Mouse (Mus musculus): ENCODE measurements at regions not wholly inside any gene's neighbourhood (a gene's known extent, or its start where the extent isn't known, plus 50 kb on each side); places are given as distances from the start of the nearest gene placed in this dataset.
"Not testable (repeated sequence)": the region's sequence is repeated elsewhere in the genome, so short reads cannot be mapped to it uniquely, and the experiment has no call there.

DNA sequence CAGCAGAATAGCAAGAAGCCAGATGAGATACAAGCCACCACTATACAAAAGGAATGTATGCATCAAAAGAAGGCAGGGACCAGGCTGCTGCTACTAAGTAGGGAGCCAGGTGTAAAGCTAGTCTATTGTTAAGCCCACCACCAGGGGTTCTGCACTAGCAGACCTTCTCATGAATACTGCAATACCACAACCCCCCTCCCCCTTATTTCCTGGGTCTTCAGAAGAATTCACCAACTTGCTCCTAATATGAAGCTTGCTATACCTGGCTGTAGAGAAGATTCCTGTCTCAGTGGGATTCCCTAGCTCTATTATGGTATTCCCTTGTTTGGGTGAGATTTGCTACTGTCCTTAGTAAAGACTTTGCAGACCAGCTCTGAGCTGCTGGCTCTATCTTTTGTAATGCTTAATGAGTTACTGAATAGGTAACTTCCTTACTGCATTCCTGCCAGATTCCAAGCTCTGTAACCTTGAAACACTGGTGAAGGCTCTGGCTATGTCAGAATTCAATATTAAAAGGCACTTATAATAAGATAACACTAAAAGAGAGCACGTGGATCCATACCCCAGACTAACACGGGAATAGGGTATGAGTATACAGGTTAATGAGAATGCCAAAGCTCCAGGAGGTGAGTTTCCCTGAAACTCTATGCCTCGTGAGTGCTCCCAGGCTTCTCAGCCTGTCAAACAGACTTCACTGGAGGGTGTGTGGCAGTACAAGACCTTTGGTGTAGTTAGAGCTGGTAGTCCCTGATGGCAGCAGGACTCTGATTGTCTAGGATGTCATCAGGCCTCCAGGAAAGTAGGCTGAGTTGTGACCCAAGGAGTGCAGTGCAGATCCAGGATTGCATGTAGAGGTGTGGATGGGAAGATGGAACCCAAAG lies 455.5 kb downstream of the Plxdc2 start:
- H3K36me3 ChIP-seq (ENCODE audit: insufficient read depth); H3K4me2 ChIP-seq (ENCODE audit: low read depth); DNase-seq; H3K9me3 ChIP-seq (ENCODE audit: low read length); H3K9ac ChIP-seq; H3K4me3 ChIP-seq (ENCODE audit: low read depth, low read length); H3K4me1 ChIP-seq (ENCODE audit: insufficient read depth); ATAC-seq; H3K27ac ChIP-seq (ENCODE audit: low read depth, low read length); H3K27me3 ChIP-seq (ENCODE audit: insufficient read depth, low read length): not testable (repeated sequence)
- WGBS, result 49% methylated on average over 3 of the region's 3 CpGs

DNA sequence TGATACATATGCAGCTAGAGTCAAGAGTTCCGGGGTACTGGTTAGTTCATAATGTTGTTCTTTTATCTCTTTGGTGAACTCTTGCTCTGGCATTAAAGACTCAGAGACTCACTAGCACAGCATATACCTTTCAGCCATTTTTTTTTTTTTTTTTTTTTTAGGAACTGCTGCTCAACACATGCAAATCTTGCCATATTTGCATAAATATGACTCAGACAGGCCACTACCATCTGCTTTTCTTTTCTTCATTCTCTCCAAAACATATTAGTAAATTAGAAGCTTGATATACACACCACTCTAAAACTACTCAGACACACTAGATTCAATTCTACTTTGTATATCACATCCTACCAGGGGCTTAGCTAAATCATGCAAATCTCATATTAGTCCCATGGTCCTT lies 464.3 kb downstream of the Plxdc2 start:
- Histone ChIP-seq H3K27ac (ENCODE audit: low read depth, low read length) (no peak overlapping the region), H3K4me1 (ENCODE audit: insufficient read depth) (no peaks in the 10 kb centered on the region), H3K4me2 (ENCODE audit: low read depth) (no peak overlapping the region), H3K36me3 (ENCODE audit: insufficient read depth) (no peaks in the 10 kb centered on the region), H3K27me3 (ENCODE audit: insufficient read depth, low read length) (no peaks in the 10 kb centered on the region), H3K9ac (no peak overlapping the region), H3K4me3 (ENCODE audit: low read depth, low read length) (no peak overlapping the region), H3K9me3 (ENCODE audit: low read length) (no peaks in the 10 kb centered on the region)
- 88% methylated on average over 1 of the region's 1 CpGs for WGBS
- no peak for TF ChIP-seq CTCF (IDR thresholded peaks at IDR 0.05; ENCODE audit: low read depth)
- DNase-seq (no peak), ATAC-seq (peak; percentile 34; the same call in 1 of the 2 replicates)

DNA sequence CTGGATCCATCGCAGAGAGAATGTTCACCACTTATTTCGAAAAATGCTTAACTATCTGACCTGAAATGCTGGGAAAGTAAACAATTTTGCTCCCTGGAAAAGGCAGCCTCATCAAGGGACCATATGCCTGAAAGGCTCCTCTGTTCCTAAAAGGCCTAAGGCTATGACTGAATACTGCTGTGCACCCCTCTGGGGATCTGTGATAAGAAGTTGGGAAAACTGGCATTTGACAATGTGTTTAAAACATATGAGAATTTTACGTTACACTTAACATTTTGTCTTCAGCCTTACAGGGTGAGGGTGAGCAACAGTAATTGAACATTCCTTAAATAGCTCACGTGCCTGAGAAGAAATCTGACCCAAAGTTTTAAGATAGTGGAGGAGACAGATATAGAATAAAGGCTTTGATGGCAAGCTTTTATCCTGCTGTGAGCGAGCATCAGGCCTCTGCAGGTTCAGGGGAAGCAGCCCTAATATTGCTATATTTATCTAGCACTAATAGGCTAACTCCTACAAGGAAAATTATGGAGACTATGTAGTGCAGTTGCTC lies 468.7 kb downstream of the Plxdc2 start:
- Histone ChIP-seq H3K27me3 (ENCODE audit: insufficient read depth, low read length) (no peaks in the 10 kb centered on the region), H3K9me3 (ENCODE audit: low read length) (no peaks in the 10 kb centered on the region), H3K27ac (ENCODE audit: low read depth, low read length) (no peak overlapping the region), H3K4me3 (ENCODE audit: low read depth, low read length) (no peak overlapping the region), H3K36me3 (ENCODE audit: insufficient read depth) (no peaks in the 10 kb centered on the region), H3K9ac (no peak overlapping the region), H3K4me1 (ENCODE audit: insufficient read depth) (no peaks in the 10 kb centered on the region), H3K4me2 (ENCODE audit: low read depth) (no peak overlapping the region)
- ATAC-seq (no peak), DNase-seq (no peak)
- TF ChIP-seq CTCF (IDR thresholded peaks at IDR 0.05; ENCODE audit: low read depth), result no peak
- 52% methylated on average over 5 of the region's 5 CpGs for WGBS

DNA sequence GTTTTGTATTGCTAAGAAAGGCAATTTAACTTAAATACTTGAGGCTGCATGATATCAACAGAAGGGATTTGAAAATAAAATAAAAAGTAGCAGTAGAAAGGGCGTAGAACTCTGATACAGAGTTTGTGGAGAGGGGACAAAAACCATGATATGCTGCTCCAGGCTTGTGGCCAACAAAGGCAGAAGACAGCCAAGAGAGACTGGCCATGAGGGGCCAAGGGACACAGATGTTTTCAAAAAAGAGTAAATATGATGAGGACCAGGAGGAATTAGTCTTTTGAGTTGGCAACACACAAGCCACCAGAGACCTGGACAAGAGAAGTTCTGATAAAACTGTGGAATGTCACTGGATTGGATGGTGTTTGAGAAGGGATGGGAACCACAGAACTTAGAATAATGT lies 471.2 kb downstream of the Plxdc2 start:
- no peak for ATAC-seq
- Histone ChIP-seq H3K4me1 (ENCODE audit: insufficient read depth) (no peaks in the 10 kb centered on the region), H3K27me3 (ENCODE audit: insufficient read depth, low read length) (no peaks in the 10 kb centered on the region), H3K4me3 (ENCODE audit: low read depth, low read length) (no peak overlapping the region), H3K4me2 (ENCODE audit: low read depth) (no peak overlapping the region), H3K36me3 (ENCODE audit: insufficient read depth) (no peaks in the 10 kb centered on the region), H3K27ac (ENCODE audit: low read depth, low read length) (no peak overlapping the region), H3K9ac (no peak overlapping the region), H3K9me3 (ENCODE audit: low read length) (no peaks in the 10 kb centered on the region)
- WGBS, result 88% methylated on average over 1 of the region's 1 CpGs
- no peak for DNase-seq
- no peak for TF ChIP-seq CTCF (IDR thresholded peaks at IDR 0.05; ENCODE audit: low read depth)

DNA sequence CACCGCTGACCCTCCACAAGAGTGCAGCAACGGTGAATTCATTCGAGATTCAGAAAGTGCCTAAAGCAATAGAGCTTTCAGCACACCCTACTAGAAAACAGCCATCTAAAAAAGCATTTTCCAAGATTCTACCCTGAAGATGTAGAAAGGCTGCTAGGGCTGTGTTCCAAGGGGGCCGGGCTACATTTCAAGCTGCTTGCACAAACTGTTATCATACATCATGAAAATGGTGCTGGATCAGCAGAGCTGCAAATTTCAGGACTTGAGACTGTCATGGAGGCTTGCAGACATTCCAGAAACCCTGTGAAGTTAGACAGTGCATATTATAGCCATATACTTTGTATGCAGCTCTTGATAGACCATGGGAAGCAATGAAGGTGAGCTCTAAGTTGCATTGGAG lies 479.9 kb downstream of the Plxdc2 start:
- DNase-seq, result peak; percentile 26
- TF ChIP-seq CTCF (IDR thresholded peaks at IDR 0.05; ENCODE audit: low read depth), result no peak
- WGBS, result 82% methylated on average over 4 of the region's 4 CpGs

DNA sequence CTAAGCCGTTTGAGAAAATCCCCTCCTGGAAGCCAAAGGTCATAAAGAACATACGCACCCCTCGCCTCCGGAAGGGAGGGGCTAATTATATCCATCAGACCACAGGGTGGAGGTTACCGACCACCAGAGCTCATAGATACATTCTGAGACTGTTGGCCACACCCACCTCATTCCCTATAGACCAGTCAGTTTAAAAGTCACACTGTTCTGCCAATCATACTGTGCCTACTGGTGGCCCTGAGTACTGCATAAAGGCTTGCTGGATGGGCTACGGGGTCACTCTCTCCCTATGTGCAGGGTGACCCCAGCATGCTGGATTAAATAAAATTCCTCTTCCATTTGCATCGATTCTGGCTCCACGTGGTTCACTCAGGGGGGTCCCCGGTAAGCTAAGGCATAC lies 482.6 kb downstream of the Plxdc2 start:
- H3K9ac ChIP-seq, result no peak overlapping the region
- TF ChIP-seq CTCF (IDR thresholded peaks at IDR 0.05; ENCODE audit: low read depth), result no peak
- no peaks in the 10 kb centered on the region for H3K9me3 ChIP-seq (ENCODE audit: low read length)
- H3K4me1 ChIP-seq (ENCODE audit: insufficient read depth), result no peaks in the 10 kb centered on the region
- 86% methylated on average over 9 of the region's 9 CpGs for WGBS
- no peaks in the 10 kb centered on the region for H3K36me3 ChIP-seq (ENCODE audit: insufficient read depth)
- no peaks in the 10 kb centered on the region for H3K27me3 ChIP-seq (ENCODE audit: insufficient read depth, low read length)
- H3K27ac ChIP-seq (ENCODE audit: low read depth, low read length), result no peak overlapping the region
- no peak overlapping the region for H3K4me2 ChIP-seq (ENCODE audit: low read depth)
- no peak for ATAC-seq
- DNase-seq, result no peak
- no peak overlapping the region for H3K4me3 ChIP-seq (ENCODE audit: low read depth, low read length)

More for the DNA sequence above, 479.9 kb downstream of the Plxdc2 start:
- H3K4me2 ChIP-seq (ENCODE audit: low read depth), result no peak overlapping the region
- H3K27me3 ChIP-seq (ENCODE audit: insufficient read depth, low read length), result no peaks in the 10 kb centered on the region
- H3K9ac ChIP-seq, result no peak overlapping the region
- ATAC-seq, result peak; percentile 58
- H3K27ac ChIP-seq (ENCODE audit: low read depth, low read length), result no peak overlapping the region
- H3K36me3 ChIP-seq (ENCODE audit: insufficient read depth), result no peaks in the 10 kb centered on the region
- H3K9me3 ChIP-seq (ENCODE audit: low read length), result no peaks in the 10 kb centered on the region
- no peak overlapping the region for H3K4me3 ChIP-seq (ENCODE audit: low read depth, low read length)
- no peaks in the 10 kb centered on the region for H3K4me1 ChIP-seq (ENCODE audit: insufficient read depth)

DNA sequence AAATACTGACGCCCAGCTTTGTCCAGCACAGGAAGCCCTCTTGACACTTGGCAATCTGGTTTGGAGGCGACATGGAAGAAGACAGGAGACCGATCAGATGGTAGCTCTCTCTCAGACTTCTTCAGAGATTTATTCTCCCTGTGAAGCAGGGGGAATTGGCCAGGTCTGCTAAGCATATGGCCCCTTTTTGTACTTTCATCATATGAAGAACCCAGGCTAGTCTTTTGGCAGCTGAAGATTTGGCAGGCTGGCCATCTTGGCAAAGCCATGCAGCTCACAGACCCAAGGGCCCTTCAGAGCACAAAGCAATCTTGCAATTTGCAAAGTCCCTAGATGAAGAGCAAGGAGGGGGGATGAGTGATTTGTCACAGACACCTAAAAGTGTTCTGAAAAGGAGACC lies 493.8 kb downstream of the Plxdc2 start:
- Histone ChIP-seq H3K27me3 (ENCODE audit: insufficient read depth, low read length) (no peaks in the 10 kb centered on the region), H3K4me2 (ENCODE audit: low read depth) (no peak overlapping the region), H3K9ac (no peak overlapping the region), H3K36me3 (ENCODE audit: insufficient read depth) (no peaks in the 10 kb centered on the region), H3K4me1 (ENCODE audit: insufficient read depth) (no peaks in the 10 kb centered on the region), H3K4me3 (ENCODE audit: low read depth, low read length) (no peak overlapping the region), H3K9me3 (ENCODE audit: low read length) (no peaks in the 10 kb centered on the region), H3K27ac (ENCODE audit: low read depth, low read length) (no peak overlapping the region)
- no peak for TF ChIP-seq CTCF (IDR thresholded peaks at IDR 0.05; ENCODE audit: low read depth)
- peak; percentile 94 for ATAC-seq
- peak; percentile 69 for DNase-seq
- 39% methylated on average over 3 of the region's 3 CpGs for WGBS
